Comparison of ENCODE assay signal across 7 mouse cellular contexts in genomic region chr3:101300271-101301071, GRCm38 (mm10). TPM values are rescaled to one million over a fixed set of nuclear protein-coding genes. Genes with fewer than 3 reads are reported as not detected.
A peak's percentile ranks its signal among the peaks of the same experiment; 100 is the strongest.
DNase-seq lines count a peak whose midpoint lies in the region; ATAC-seq lines count a peak whose summit lies in the region.

No protein-coding gene starts in this region.

- H3K27me3 ChIP-seq in forebrain, embryonic 10.5 days (ENCODE audit: poor library complexity, severe bottlenecking) = peaks cover 53% of the 10 kb centered on the region
- peaks cover 14% of the 10 kb centered on the region; the same call in 1 of the 2 replicates for H3K27me3 ChIP-seq in hindbrain, embryonic 13.5 days
- peaks cover 10% of the 10 kb centered on the region; the same call in 1 of the 2 replicates for H3K27me3 ChIP-seq in limb, embryonic 12.5 days
- H3K27me3 ChIP-seq in neural tube, embryonic 14.5 days (ENCODE audit: control insufficient read depth, insufficient read depth, low read length) = no peaks in the 10 kb centered on the region

- no peaks in the 10 kb centered on the region for H3K9me3 ChIP-seq in forebrain, embryonic 10.5 days
- no peaks in the 10 kb centered on the region for H3K9me3 ChIP-seq in hindbrain, embryonic 13.5 days
- H3K9me3 ChIP-seq in limb, embryonic 12.5 days = no peaks in the 10 kb centered on the region
- H3K9me3 ChIP-seq in neural tube, embryonic 14.5 days (ENCODE audit: control insufficient read depth, low read length) = no peaks in the 10 kb centered on the region

- peak overlapping the region; percentile 50 for H3K4me2 ChIP-seq in hindbrain, embryonic 13.5 days
- peak overlapping the region; percentile 52 for H3K4me2 ChIP-seq in limb, embryonic 12.5 days
- peak overlapping the region; percentile 35 for H3K4me2 ChIP-seq in neural tube, embryonic 14.5 days (ENCODE audit: low read depth, low read length)

- peaks cover 45% of the 10 kb centered on the region for H3K4me1 ChIP-seq in forebrain, embryonic 10.5 days
- peaks cover 32% of the 10 kb centered on the region for H3K4me1 ChIP-seq in hindbrain, embryonic 13.5 days (replicated peaks)
- peaks cover 31% of the 10 kb centered on the region for H3K4me1 ChIP-seq in limb, embryonic 12.5 days (replicated peaks)
- H3K4me1 ChIP-seq in neural tube, embryonic 14.5 days (ENCODE audit: control insufficient read depth, insufficient read depth, low read length) = peaks cover 17% of the 10 kb centered on the region; the same call in 1 of the 2 replicates

- peak overlapping the region; percentile 62 for H3K27ac ChIP-seq in forebrain, embryonic 10.5 days
- H3K27ac ChIP-seq in hindbrain, embryonic 13.5 days = peak overlapping the region; percentile 77
- H3K27ac ChIP-seq in limb, embryonic 12.5 days = peak overlapping the region; percentile 59; the same call in 1 of the 2 replicates
- H3K27ac ChIP-seq in neural tube, embryonic 14.5 days (ENCODE audit: low read depth, low read length) = peak overlapping the region; percentile 68

- peak overlapping the region; percentile 27 for H3K4me3 ChIP-seq in forebrain, embryonic 10.5 days
- peak overlapping the region; percentile 27 for H3K4me3 ChIP-seq in hindbrain, embryonic 13.5 days
- peak overlapping the region; percentile 12; the same call in 1 of the 2 replicates for H3K4me3 ChIP-seq in limb, embryonic 12.5 days (replicated peaks)
- no peak overlapping the region for H3K4me3 ChIP-seq in neural tube, embryonic 14.5 days (ENCODE audit: low read depth, low read length)

- ATAC-seq in hindbrain, embryonic 13.5 days (ENCODE audit: low FRiP score) = 0 out of 2 replicates have a peak, but pooled peaks have one; percentile 27
- ATAC-seq in limb, embryonic 12.5 days (ENCODE audit: insufficient number of reproducible peaks, insufficient read depth, low FRiP score, low TSS enrichment, low read depth) = no peak
- ATAC-seq in neural tube, embryonic 14.5 days (ENCODE audit: low read depth) = peak; percentile 71; the same call in 1 of the 2 replicates

- peak; percentile 41 for DNase-seq in ovary, postnatal 36 days (ENCODE audit: low spot score)
- no peak for DNase-seq in ovary, postnatal 10 days (ENCODE audit: low spot score)
- peak; percentile 38 for DNase-seq in forebrain, embryonic 10.5 days (ENCODE audit: extremely low spot score, low spot score)
- no peak for DNase-seq in urinary bladder, adult 2 months (ENCODE audit: low spot score)

- 35% methylated on average over 23 of the region's 23 CpGs for WGBS in forebrain, embryonic 10.5 days
- 26% methylated on average over 23 of the region's 23 CpGs for WGBS in hindbrain, embryonic 13.5 days
- 25% methylated on average over 23 of the region's 23 CpGs for WGBS in limb, embryonic 12.5 days
- WGBS in neural tube, embryonic 14.5 days = 21% methylated on average over 23 of the region's 23 CpGs

- H3K36me3 ChIP-seq in forebrain, embryonic 10.5 days (replicated peaks) = no peaks in the 10 kb centered on the region
- H3K36me3 ChIP-seq in hindbrain, embryonic 13.5 days = no peaks in the 10 kb centered on the region
- H3K36me3 ChIP-seq in limb, embryonic 12.5 days = no peaks in the 10 kb centered on the region
- no peaks in the 10 kb centered on the region for H3K36me3 ChIP-seq in neural tube, embryonic 14.5 days (ENCODE audit: control insufficient read depth, insufficient read depth, low read length)

- peak overlapping the region; percentile 64 for H3K9ac ChIP-seq in hindbrain, embryonic 13.5 days
- peak overlapping the region; percentile 45; the same call in 1 of the 2 replicates for H3K9ac ChIP-seq in limb, embryonic 12.5 days (replicated peaks)
- H3K9ac ChIP-seq in neural tube, embryonic 14.5 days (replicated peaks; ENCODE audit: low read depth, low read length) = no peak overlapping the region; the same call in 1 of the 2 replicates

RNA-seq across cellular contexts. Expression of gene Cd2, which starts 12.7 kb away (rescaled TPM):
- polyA plus RNA-seq in forebrain, embryonic 10.5 days (2016; fragmentation: Nextera tagmentation; extraction: Ambion mirVana) = not detected in 2 replicates
- 0.17 TPM in 1 of 2 replicates, not detected in the other for polyA plus RNA-seq in hindbrain, embryonic 13.5 days (2015; fragmentation: Nextera tagmentation; extraction: Ambion mirVana)
- not detected in 2 replicates for polyA plus RNA-seq in limb, embryonic 12.5 days (2016; fragmentation: Nextera tagmentation; extraction: Ambion mirVana)
- 0.17 TPM in 1 of 2 replicates, not detected in the other for polyA plus RNA-seq in neural tube, embryonic 14.5 days (2014; fragmentation: Nextera tagmentation; extraction: Ambion mirVana)
- 2.1 and 2.4 TPM in 2 replicates for polyA plus RNA-seq in urinary bladder, adult 2 months (2012; rRNA removed)

Comparison
In these comparisons a context has a peak if more than half of its experiments do, and no peak if none do; other contexts are left out.
1. DNase-seq: peak in ovary, postnatal 36 days (single experiment) and forebrain, embryonic 10.5 days (single experiment); none in ovary, postnatal 10 days (single experiment) and urinary bladder, adult 2 months (single experiment).
2. Peak in every context shown above with its lines, with median percentiles within 50 percentile points of each other: H3K27ac ChIP-seq and H3K4me2 ChIP-seq.